ENCODE assay signal across 8 mouse cellular contexts in genomic region chr15:79328058-79328938, GRCm38 (mm10). TPM values are rescaled to one million over a fixed set of nuclear protein-coding genes. Genes with fewer than 3 reads are reported as not detected.
DNase-seq lines count a peak whose midpoint lies in the region; ATAC-seq and TF ChIP-seq lines count a peak whose summit lies in the region.

Pla2g6 (minus strand) TSS chr15:79328390.

- TF ChIP-seq POLR2A in olfactory bulb, adult 2 months (IDR thresholded peaks at IDR 0.05; ENCODE audit: insufficient read depth, low read depth, low read length): peak; percentile 53
- TF ChIP-seq POLR2A in thymus, adult 2 months (IDR thresholded peaks at IDR 0.05; ENCODE audit: control insufficient read depth, extremely low read depth, insufficient read depth, low read length, poor library complexity): peak; percentile 77; the same call in 1 of the 2 replicates

- H3K27me3 ChIP-seq in G1E (ENCODE audit: insufficient read depth, low read length): no peaks in the 10 kb centered on the region
- no peaks in the 10 kb centered on the region for H3K27me3 ChIP-seq in forebrain, embryonic 16.5 days (replicated peaks; ENCODE audit: control insufficient read depth, insufficient read depth, low read length)
- no peaks in the 10 kb centered on the region for H3K27me3 ChIP-seq in lung, embryonic 14.5 days (ENCODE audit: insufficient read depth, low read length)
- H3K27me3 ChIP-seq in thymus, adult 2 months (ENCODE audit: control insufficient read depth, insufficient read depth, low read length): no peaks in the 10 kb centered on the region

- ATAC-seq in G1E (ENCODE audit: extremely low read depth, insufficient number of reproducible peaks, low FRiP score, poor library complexity, severe bottlenecking): peak; percentile 91
- ATAC-seq in forebrain, embryonic 16.5 days: peak; percentile 98
- ATAC-seq in lung, embryonic 14.5 days (ENCODE audit: insufficient read depth): peak; percentile 96

- no peaks in the 10 kb centered on the region for H3K9me3 ChIP-seq in G1E (replicated peaks)
- H3K9me3 ChIP-seq in forebrain, embryonic 16.5 days (ENCODE audit: control insufficient read depth, low read length): no peaks in the 10 kb centered on the region
- no peaks in the 10 kb centered on the region for H3K9me3 ChIP-seq in lung, embryonic 14.5 days (ENCODE audit: low read depth, low read length)

- WGBS in forebrain, embryonic 16.5 days: 4% methylated on average over 46 of the region's 46 CpGs
- WGBS in lung, embryonic 14.5 days: 3% methylated on average over 46 of the region's 46 CpGs
- 3% methylated on average over 46 of the region's 46 CpGs for WGBS in olfactory bulb, adult 2 months
- 2% methylated on average over 46 of the region's 46 CpGs for WGBS in thymus, adult 2 months

- H3K36me3 ChIP-seq in G1E (replicated peaks): peaks cover 29% of the 10 kb centered on the region
- no peaks in the 10 kb centered on the region for H3K36me3 ChIP-seq in forebrain, embryonic 16.5 days (ENCODE audit: control insufficient read depth, insufficient read depth)
- no peaks in the 10 kb centered on the region for H3K36me3 ChIP-seq in lung, embryonic 14.5 days (ENCODE audit: insufficient read depth)
- H3K36me3 ChIP-seq in thymus, adult 2 months (ENCODE audit: control insufficient read depth, insufficient read depth, low read length): no peaks in the 10 kb centered on the region

- peak; percentile 82 for DNase-seq in G1E (ENCODE audit: low spot score)
- peak; percentile 97 to 99 for DNase-seq in cerebellum, adult 18-20 months
- peak; percentile 97 for DNase-seq in heart, postnatal 36 days
- DNase-seq in layer of hippocampus, adult 2 months (ENCODE audit: low spot score in 2 of 2): peak; percentile 98 to 99
- peak; percentile 100 for DNase-seq in lung, embryonic 14.5 days
- DNase-seq in thymus, adult 2 months: peak; percentile 97

- peak within 1 kb of the TSS; percentile 75 for H3K4me3 ChIP-seq in G1E (ENCODE audit: low read depth, low read length)
- H3K4me3 ChIP-seq in forebrain, embryonic 16.5 days (replicated peaks; ENCODE audit: low read length): peak within 1 kb of the TSS; percentile 64
- H3K4me3 ChIP-seq in layer of hippocampus, adult 2 months: peak within 1 kb of the TSS; percentile 74
- peak within 1 kb of the TSS; percentile 58 for H3K4me3 ChIP-seq in lung, embryonic 14.5 days (ENCODE audit: low read depth, low read length)
- peak within 1 kb of the TSS; percentile 59 for H3K4me3 ChIP-seq in olfactory bulb, adult 2 months (ENCODE audit: insufficient read depth, low read depth, low read length)
- H3K4me3 ChIP-seq in thymus, adult 2 months (ENCODE audit: control insufficient read depth, insufficient read depth, low read length): peak within 1 kb of the TSS; percentile 63

- peaks cover 63% of the 10 kb centered on the region for H3K4me1 ChIP-seq in G1E (ENCODE audit: insufficient read depth, low read depth, low read length)
- H3K4me1 ChIP-seq in forebrain, embryonic 16.5 days (replicated peaks; ENCODE audit: control insufficient read depth, insufficient read depth, low read length): peaks cover 8% of the 10 kb centered on the region
- H3K4me1 ChIP-seq in lung, embryonic 14.5 days (ENCODE audit: insufficient read depth): peaks cover 17% of the 10 kb centered on the region
- peaks cover 25% of the 10 kb centered on the region for H3K4me1 ChIP-seq in olfactory bulb, adult 2 months (ENCODE audit: control insufficient read depth, insufficient read depth, low read length)
- peaks cover 39% of the 10 kb centered on the region for H3K4me1 ChIP-seq in thymus, adult 2 months (replicated peaks; ENCODE audit: control insufficient read depth, insufficient read depth, low read length)

- H3K4me2 ChIP-seq in forebrain, embryonic 16.5 days (ENCODE audit: low read length): peak within 1 kb of the TSS; percentile 59
- H3K4me2 ChIP-seq in lung, embryonic 14.5 days: peak within 1 kb of the TSS; percentile 86

- peak within 1 kb of the TSS; percentile 83 for H3K27ac ChIP-seq in forebrain, embryonic 16.5 days (ENCODE audit: low read length)
- H3K27ac ChIP-seq in layer of hippocampus, adult 2 months: peak within 1 kb of the TSS; percentile 95
- peak within 1 kb of the TSS; percentile 96 for H3K27ac ChIP-seq in lung, embryonic 14.5 days (ENCODE audit: low read depth)
- H3K27ac ChIP-seq in olfactory bulb, adult 2 months (ENCODE audit: insufficient read depth, low read depth, low read length): peak within 1 kb of the TSS; percentile 73
- peak within 1 kb of the TSS; percentile 67 for H3K27ac ChIP-seq in thymus, adult 2 months (ENCODE audit: control insufficient read depth, insufficient read depth, low read length)

- peak within 1 kb of the TSS; percentile 62 for H3K9ac ChIP-seq in forebrain, embryonic 16.5 days (replicated peaks; ENCODE audit: low read depth, low read length)
- peak within 1 kb of the TSS; percentile 73 for H3K9ac ChIP-seq in lung, embryonic 14.5 days

- intact Hi-C loops in heart, postnatal 36 days (cut with DNase I): loop anchor here (2.0 kb wide), 1 partner anchor 19 kb away; the partner anchor contains the start of gene Maff

- no peak for TF ChIP-seq CTCF in G1E (IDR thresholded peaks at IDR 0.05; ENCODE audit: low read depth, low read length)
- TF ChIP-seq CTCF in layer of hippocampus, adult 2 months (conservative IDR thresholded peaks at IDR 0.05): no peak
- TF ChIP-seq CTCF in lung, embryonic 14.5 days (IDR thresholded peaks at IDR 0.05; ENCODE audit: low read depth): 0 out of 2 replicates have a peak, but pooled peaks have one; percentile 9
- TF ChIP-seq CTCF in olfactory bulb, adult 2 months (IDR thresholded peaks at IDR 0.05; ENCODE audit: insufficient read depth, low read depth, low read length): no peak
- TF ChIP-seq CTCF in thymus, adult 2 months (IDR thresholded peaks at IDR 0.05; ENCODE audit: borderline replicate concordance, control insufficient read depth, extremely low read depth, insufficient read depth, low read length, poor library complexity): 0 out of 2 replicates have a peak, but pooled peaks have one; percentile 35

RNA-seq across cellular contexts. Expression of gene Pla2g6, which starts in this region (rescaled TPM):
- total RNA-seq in G1E (2014; fragmentation: Nextera tagmentation) (22.1 and 24.5 TPM in 2 replicates), G1E (2017) (6.5 and 7.0 TPM in 2 replicates)
- 25.1 and 26.4 TPM in 2 replicates for polyA plus RNA-seq in G1E (2012)
- polyA plus RNA-seq in forebrain, embryonic 16.5 days (2015; fragmentation: Nextera tagmentation; extraction: Ambion mirVana): 26.4 and 31.0 TPM in 2 replicates
- 1 to 10 TPM; 8.1 to 8.7 TPM for total RNA-seq in heart, postnatal 36 days (2021)
- total RNA-seq in layer of hippocampus, adult 2 months (2021): 10 to 100 TPM; 23.8 to 23.9 TPM
- 15.2 and 18.4 TPM in 2 replicates for polyA plus RNA-seq in lung, embryonic 14.5 days (2014; fragmentation: Nextera tagmentation; extraction: Ambion mirVana)
- polyA plus RNA-seq in olfactory bulb, adult 2 months (2012; ENCODE audit: insufficient read depth, insufficient read length, low replicate concordance, missing spikeins): not detected in 2 replicates
- polyA plus RNA-seq in thymus, adult 2 months (2012; rRNA removed): 65.2 and 71.4 TPM in 2 replicates

Comparison
In these comparisons a context has a peak if more than half of its experiments do, and no peak if none do; other contexts are left out.
1. Peak in every context shown above with its lines: DNase-seq, ATAC-seq, H3K4me3 ChIP-seq and H3K27ac ChIP-seq.
2. CTCF ChIP-seq: peak in lung, embryonic 14.5 days (single experiment) and thymus, adult 2 months (single experiment); none in G1E (single experiment), layer of hippocampus, adult 2 months (single experiment) and olfactory bulb, adult 2 months (single experiment).